Mouse (Mus musculus): ENCODE data around the gene Rai1. TPM values are rescaled to one million over a fixed set of nuclear protein-coding genes. Genes with fewer than 3 reads are reported as not detected.

Gene Rai1
- polyA plus RNA-seq, 1 experiment from 2014 or later = 40.3 TPM

DNA sequence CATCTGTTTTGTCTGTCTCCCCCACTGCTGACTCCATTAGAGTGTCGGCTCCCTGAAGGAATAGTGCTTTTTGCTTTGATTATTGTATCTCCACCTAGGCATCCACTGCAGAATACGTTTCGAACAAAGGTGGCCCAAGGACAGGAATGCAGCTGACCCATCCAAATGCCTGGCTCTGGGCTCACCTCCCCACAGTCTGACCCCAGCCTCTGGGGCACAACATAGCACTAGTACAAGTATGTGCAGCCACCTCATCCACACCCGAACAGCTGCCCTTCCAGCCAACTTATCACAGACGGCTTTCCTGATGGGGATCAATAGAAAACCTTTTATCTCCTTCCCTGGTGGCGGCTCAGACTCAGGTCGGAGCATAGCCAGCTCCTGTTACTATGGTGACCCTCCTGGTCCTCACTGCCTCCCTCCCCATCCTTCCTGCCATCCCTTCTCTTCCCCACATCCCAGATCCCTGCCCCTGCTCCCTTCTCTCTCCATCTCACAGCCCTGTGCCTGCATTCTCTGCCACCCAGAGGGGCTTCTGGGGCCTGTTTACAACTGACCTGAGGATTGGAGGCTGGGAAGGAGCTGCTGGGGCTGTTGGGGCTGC lies 10.7 kb upstream of the Rai1 start:
- in situ Hi-C loops (cut with MboI; ENCODE audit: low pct_unique_long_range_greater_than_20kb) = loop anchor here (25.0 kb wide), 1 partner anchor 193 kb away; no protein-coding TSS in a partner anchor
- no peak for ATAC-seq
- CTCF ChIA-PET = interaction anchor here (0.7 to 0.9 kb wide), 2 partner anchors 9 to 85 kb away, joined by 3 read pairs; no protein-coding TSS in a partner anchor

GRCm38 (mm10) chr11:60094909-60095810 lies 9.7 kb upstream of the Rai1 start:
- in situ Hi-C loops (cut with MboI; ENCODE audit: low pct_unique_long_range_greater_than_20kb) = loop anchor here (5.0 to 25.0 kb wide), 3 partner anchors 102 to 317 kb away; no protein-coding TSS in a partner anchor
- no peaks in the 10 kb centered on the region for H3K27me3 ChIP-seq
- ATAC-seq (no peak), DNase-seq (ENCODE audit: low read depth, low spot score) (no peak)
- TF ChIP-seq CTCF (IDR thresholded peaks at IDR 0.05) = no peak
- ChIA-PET POLR2A (interaction anchor here (1.4 kb wide), 1 partner anchor 10 kb away, joined by 4 read pairs; the partner anchor contains the start of gene Rai1), CTCF (interaction anchor here (0.9 kb wide), 1 partner anchor 83 kb away, joined by 3 read pairs; no protein-coding TSS in a partner anchor)

More for the DNA sequence above, 10.7 kb upstream of the Rai1 start:
- no peak for TF ChIP-seq CTCF (IDR thresholded peaks at IDR 0.05)
- no peaks in the 10 kb centered on the region for H3K27me3 ChIP-seq
- POLR2A ChIA-PET = interaction anchor here (1.4 kb wide), 1 partner anchor 11 kb away, joined by 4 read pairs; the partner anchor contains the start of gene Rai1
- no peak for DNase-seq (ENCODE audit: low read depth, low spot score)

DNA sequence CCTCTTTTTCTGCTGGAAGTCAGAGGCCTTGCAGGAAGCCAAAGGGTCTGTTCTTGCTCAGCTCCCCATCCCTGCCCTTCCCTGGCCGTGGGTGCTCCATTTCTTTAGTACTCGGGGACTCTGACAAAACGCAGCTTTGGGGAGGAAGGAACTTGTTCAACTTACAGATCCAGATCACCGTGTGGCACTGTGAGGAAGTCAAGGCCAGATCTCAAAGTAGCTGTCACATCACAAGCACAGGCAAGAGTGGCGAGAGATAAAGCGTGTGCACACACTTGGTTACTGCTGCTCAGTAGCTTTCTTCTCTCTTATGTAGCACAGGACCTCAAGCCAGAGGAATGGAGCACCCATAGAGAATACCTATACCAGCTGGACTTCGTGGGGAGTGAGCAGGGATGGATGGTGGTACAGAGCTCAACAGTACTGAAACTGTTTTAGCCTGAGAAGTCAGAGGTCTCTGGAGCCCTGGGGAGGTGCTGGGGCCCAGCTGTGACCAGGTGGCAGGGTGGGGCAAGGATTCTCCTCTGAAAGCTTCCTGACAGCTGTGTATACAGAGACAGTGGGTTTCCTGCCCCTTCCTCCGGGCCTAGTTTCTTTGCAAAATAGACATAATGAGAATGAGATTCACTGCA lies 5.1 kb upstream of the Rai1 start:
- no peak for DNase-seq (ENCODE audit: low read depth, low spot score)
- ChIA-PET CTCF (interaction anchor here (1.1 kb wide), 1 partner anchor 193 kb away, joined by 5 read pairs; no protein-coding TSS in a partner anchor), POLR2A (no interaction called here)
- no peaks in the 10 kb centered on the region for H3K27me3 ChIP-seq
- no peak for ATAC-seq
- no peak for TF ChIP-seq CTCF (IDR thresholded peaks at IDR 0.05)
- in situ Hi-C loops (cut with MboI; ENCODE audit: low pct_unique_long_range_greater_than_20kb) = loop anchor here (5.0 to 25.0 kb wide), 3 partner anchors 98 to 313 kb away; no protein-coding TSS in a partner anchor

GRCm38 (mm10) chr11:60100827-60101555 lies 3.8 kb upstream of the Rai1 start:
- CTCF ChIA-PET = no interaction called here
- DNase-seq (ENCODE audit: low read depth, low spot score) = no peak
- in situ Hi-C loops (cut with MboI; ENCODE audit: low pct_unique_long_range_greater_than_20kb) = no loop called here
- H3K27me3 ChIP-seq = no peaks in the 10 kb centered on the region
- POLR2A ChIA-PET = no interaction called here
- ATAC-seq = no peak
- TF ChIP-seq CTCF (IDR thresholded peaks at IDR 0.05) = no peak

- ChIA-PET CTCF (no interaction called here), POLR2A (no interaction called here)
- DNase-seq (ENCODE audit: low read depth, low spot score) (no peak), ATAC-seq (no peak)
- TF ChIP-seq CTCF (IDR thresholded peaks at IDR 0.05) = no peak
- in situ Hi-C loops (cut with MboI; ENCODE audit: low pct_unique_long_range_greater_than_20kb) = no loop called here
- H3K27me3 ChIP-seq = no peaks in the 10 kb centered on the region
These were observed 2.8 kb upstream of the Rai1 start for GRCm38 (mm10) chr11:60101986-60102385.

DNA sequence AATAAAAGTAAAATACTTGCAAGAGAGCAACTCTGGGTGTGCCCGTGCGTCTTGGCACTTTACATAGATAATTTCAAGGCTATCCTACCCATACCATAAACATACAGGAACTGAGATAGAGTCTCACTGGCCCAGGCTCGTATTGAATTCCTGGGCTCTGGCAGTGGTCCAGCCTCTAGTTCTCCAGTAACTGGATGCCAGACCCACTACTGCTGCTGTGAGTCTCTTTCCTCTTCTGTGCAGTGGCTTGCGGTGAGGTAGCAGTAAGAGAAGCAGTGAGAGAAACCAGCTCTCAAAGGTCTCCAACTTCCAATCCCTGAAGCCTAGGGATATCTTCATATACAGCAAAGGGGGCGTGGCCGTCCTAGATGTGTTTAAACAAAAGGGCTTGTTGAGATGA lies 2.1 kb upstream of the Rai1 start:
- POLR2A ChIA-PET = interaction anchor here (0.9 kb wide), 1 partner anchor 191 kb away, joined by 3 read pairs; no protein-coding TSS in a partner anchor
- no peak for DNase-seq (ENCODE audit: low read depth, low spot score)
- CTCF ChIA-PET = interaction anchor here (1.0 to 1.1 kb wide), 2 partner anchors 9 to 97 kb away, joined by 3 read pairs; no protein-coding TSS in a partner anchor
- H3K27me3 ChIP-seq = no peaks in the 10 kb centered on the region
- no peak for ATAC-seq
- in situ Hi-C loops (cut with MboI; ENCODE audit: low pct_unique_long_range_greater_than_20kb) = no loop called here
- TF ChIP-seq CTCF (IDR thresholded peaks at IDR 0.05) = no peak

DNA sequence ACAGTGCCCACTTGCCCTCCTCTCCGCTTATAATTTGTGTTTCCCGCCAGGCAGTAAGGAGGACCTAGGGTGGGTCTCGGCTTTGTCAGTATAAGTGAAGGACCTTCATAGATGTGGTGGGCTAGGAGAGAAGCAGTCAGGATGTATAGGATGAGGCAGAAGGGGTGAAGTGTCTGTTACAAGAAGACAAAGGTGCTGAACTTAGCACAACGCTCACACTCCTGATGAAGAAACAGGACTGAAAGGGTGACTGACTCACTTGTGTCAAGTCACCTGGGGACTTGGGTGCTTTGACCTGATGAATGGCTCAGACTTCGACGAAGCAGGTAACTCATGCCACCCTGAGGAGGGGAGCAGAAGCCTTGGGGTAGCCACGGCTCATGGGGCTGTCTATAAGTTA lies 1.2 kb upstream of the Rai1 start:
- POLR2A ChIA-PET = interaction anchor here (0.9 kb wide), 1 partner anchor 190 kb away, joined by 3 read pairs; no protein-coding TSS in a partner anchor
- CTCF ChIA-PET = no interaction called here
- no peak for TF ChIP-seq CTCF (IDR thresholded peaks at IDR 0.05)
- in situ Hi-C loops (cut with MboI; ENCODE audit: low pct_unique_long_range_greater_than_20kb) = no loop called here
- no peak for ATAC-seq
- no peak for DNase-seq (ENCODE audit: low read depth, low spot score)
- no peaks in the 10 kb centered on the region for H3K27me3 ChIP-seq

DNA sequence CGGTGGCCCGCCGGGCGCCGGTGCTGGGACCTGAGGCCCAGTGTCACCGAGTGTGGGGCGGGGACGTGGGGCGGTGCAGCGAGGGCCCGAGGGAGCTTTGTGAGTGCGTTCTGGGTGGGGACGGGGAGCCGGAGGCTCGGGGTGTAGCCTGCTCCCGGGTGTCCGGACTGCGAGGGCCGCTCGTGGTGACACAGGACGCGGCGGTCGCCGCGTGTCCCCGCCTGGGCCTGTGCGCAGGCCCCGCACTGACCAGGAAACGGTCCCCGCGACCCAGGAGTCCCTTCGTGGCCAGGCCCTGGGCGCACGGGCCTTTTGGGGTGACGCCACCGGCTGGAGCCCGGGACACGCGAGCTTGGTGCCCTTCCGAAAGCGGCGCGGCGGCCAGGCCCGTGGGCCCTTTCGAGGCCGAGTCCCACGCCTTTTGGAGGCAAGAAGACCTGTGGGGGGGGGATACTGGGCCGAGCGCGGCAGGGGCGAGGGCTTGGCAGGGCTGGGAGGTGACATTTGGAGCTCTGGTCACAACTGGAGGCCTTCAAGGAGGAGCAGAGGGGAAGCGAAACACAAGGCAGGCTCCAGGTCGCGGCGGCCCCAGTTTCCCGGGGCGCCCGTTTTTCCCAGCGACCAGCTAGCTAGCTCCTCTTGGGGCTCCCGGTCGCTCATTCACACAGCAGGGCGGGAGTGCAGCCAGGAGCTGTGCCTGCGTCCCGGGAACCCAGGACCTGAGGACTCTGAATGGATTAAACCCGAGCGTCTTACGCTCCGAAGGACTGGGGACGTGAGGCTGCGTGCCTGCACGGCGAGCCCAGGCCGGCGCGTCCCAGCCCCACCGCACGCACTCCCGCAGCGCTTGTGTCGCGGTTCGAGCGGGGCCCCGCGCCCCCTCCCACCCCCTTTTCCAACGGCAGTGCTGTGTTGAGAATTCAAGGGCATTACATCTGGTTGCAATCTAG lies 1.1 kb downstream of the Rai1 start:
- ChIA-PET CTCF (interaction anchor here (0.9 to 2.2 kb wide), 6 partner anchors 36 to 306 kb away, joined by 3 to 8 read pairs (median 3); partner anchors contain the start of gene Tom1l2), POLR2A (interaction anchor here (0.7 to 2.4 kb wide), 16 partner anchors 9 to 205 kb away, joined by 3 to 15 read pairs (median 4); no protein-coding TSS in a partner anchor)
- DNase-seq (ENCODE audit: low read depth, low spot score) (no peak), ATAC-seq (peak; percentile 19)
- no peaks in the 10 kb centered on the region for H3K27me3 ChIP-seq
- in situ Hi-C loops (cut with MboI; ENCODE audit: low pct_unique_long_range_greater_than_20kb) = loop anchor here (5.0 kb wide), 1 partner anchor 36 kb away; no protein-coding TSS in a partner anchor
- no peak for TF ChIP-seq CTCF (IDR thresholded peaks at IDR 0.05)
